ENCODE assay signal across 10 mouse cellular contexts in the genomic region with DNA sequence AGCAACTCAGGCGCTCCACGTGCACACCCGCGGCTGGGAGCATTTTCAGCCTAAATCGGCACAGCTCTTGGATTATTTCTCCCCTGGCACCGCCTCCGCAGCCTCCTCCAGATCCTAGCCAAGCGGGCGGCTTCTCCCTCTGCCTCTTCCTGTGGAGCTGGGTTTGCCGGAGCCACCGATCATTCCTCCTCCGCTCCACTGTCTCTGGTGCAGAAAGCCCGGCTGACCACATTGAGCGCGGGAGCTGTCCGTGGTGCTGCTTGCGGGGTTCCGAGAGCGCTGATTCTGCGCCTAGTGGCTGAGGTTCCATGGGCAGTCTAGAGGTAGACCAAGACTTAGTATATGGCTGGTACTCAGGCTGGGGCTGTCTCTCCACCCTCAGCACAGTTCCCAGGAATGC. TPM values are rescaled to one million over a fixed set of nuclear protein-coding genes. Genes with fewer than 3 reads are reported as not detected.
DNase-seq lines count a peak whose midpoint lies in the region; ATAC-seq and TF ChIP-seq lines count a peak whose summit lies in the region.
"Had no signal": no experiment of that assay in that cellular context is flagged by ENCODE, and none has a peak within 500 bp of the region (broad histone marks: within the 10 kb centered on the region; RNA-seq: fewer than 3 reads in every experiment).

No protein-coding gene starts in this region.

- H3K4me2 ChIP-seq in heart, embryonic 12.5 days = no peak overlapping the region
- H3K4me2 ChIP-seq in intestine, embryonic 15.5 days (replicated peaks) = 0 out of 2 replicates have a peak overlapping the region, but pooled peaks have one; percentile 11
- H3K4me2 ChIP-seq in midbrain, embryonic 13.5 days (replicated peaks) = peak overlapping the region; percentile 39

- H3K4me3 ChIP-seq in heart, adult 2 months = no peak overlapping the region
- no peak overlapping the region for H3K4me3 ChIP-seq in heart, embryonic 12.5 days
- no peak overlapping the region for H3K4me3 ChIP-seq in intestine, embryonic 15.5 days (replicated peaks)
- H3K4me3 ChIP-seq in midbrain, embryonic 13.5 days (replicated peaks) = peak overlapping the region; percentile 17

- TF ChIP-seq POLR2A in heart, adult 2 months (IDR thresholded peaks at IDR 0.05; ENCODE audit: insufficient read depth, low read depth, low read length) = no peak

- intact Hi-C loops in heart, adult 2 months (cut with DNase I) = no loop called here
- intact Hi-C loops in left cerebral cortex, postnatal 25 days (cut with DNase I) = loop anchor here (1.0 kb wide), 1 partner anchor 10 kb away; a partner anchor contains a TSS

- 1% methylated on average over 20 of the region's 20 CpGs for WGBS in heart, adult 2 months
- WGBS in heart, embryonic 12.5 days = under 1% methylated on average over 20 of the region's 20 CpGs
- WGBS in intestine, embryonic 15.5 days = 2% methylated on average over 20 of the region's 20 CpGs
- 3% methylated on average over 20 of the region's 20 CpGs for WGBS in midbrain, embryonic 13.5 days

- no peaks in the 10 kb centered on the region for H3K36me3 ChIP-seq in heart, adult 2 months (ENCODE audit: control insufficient read depth, insufficient read depth, low read length)
- H3K36me3 ChIP-seq in heart, embryonic 12.5 days = no peaks in the 10 kb centered on the region
- no peaks in the 10 kb centered on the region for H3K36me3 ChIP-seq in intestine, embryonic 15.5 days
- peaks cover 25% of the 10 kb centered on the region for H3K36me3 ChIP-seq in midbrain, embryonic 13.5 days

- 0 out of 2 replicates have a peak, but pooled peaks have one; percentile 28 for TF ChIP-seq EP300 in heart, adult 2 months (IDR thresholded peaks at IDR 0.05; ENCODE audit: insufficient read depth, low read depth, low read length)

- H3K27ac ChIP-seq in heart, adult 2 months = no peak overlapping the region
- H3K27ac ChIP-seq in heart, embryonic 12.5 days (ENCODE audit: poor library complexity, severe bottlenecking) = no peak overlapping the region
- no peak overlapping the region for H3K27ac ChIP-seq in intestine, embryonic 15.5 days
- no peak overlapping the region for H3K27ac ChIP-seq in midbrain, embryonic 13.5 days
- H3K27ac ChIP-seq: macrophage had no signal

- peak; percentile 71 to 82 for DNase-seq in heart, adult 2 months
- DNase-seq in cerebellum, adult 9-10 months = peak; percentile 68
- DNase-seq in left cerebral cortex, postnatal 25 days (ENCODE audit: low spot score in 2 of 2) = peak; percentile 86 to 96
- DNase-seq in spleen, postnatal 14 days (ENCODE audit: low spot score in 2 of 2) = peak; percentile 61 to 77

- TF ChIP-seq CTCF in heart, adult 2 months (IDR thresholded peaks at IDR 0.05) = peak; percentile 64

- H3K9ac ChIP-seq in heart, adult 2 months (ENCODE audit: low read depth, low read length) = no peak overlapping the region
- no peak overlapping the region for H3K9ac ChIP-seq in heart, embryonic 12.5 days
- H3K9ac ChIP-seq in intestine, embryonic 15.5 days = no peak overlapping the region
- peak overlapping the region; percentile 65 for H3K9ac ChIP-seq in midbrain, embryonic 13.5 days (replicated peaks)

- H3K9me3 ChIP-seq in heart, embryonic 12.5 days (replicated peaks) = no peaks in the 10 kb centered on the region
- H3K9me3 ChIP-seq in intestine, embryonic 15.5 days = no peaks in the 10 kb centered on the region; the same call in 1 of the 2 replicates
- H3K9me3 ChIP-seq in midbrain, embryonic 13.5 days = no peaks in the 10 kb centered on the region

- H3K27me3 ChIP-seq in heart, adult 2 months (ENCODE audit: control insufficient read depth, insufficient read depth, low read length) = no peaks in the 10 kb centered on the region
- H3K27me3 ChIP-seq in heart, embryonic 12.5 days (replicated peaks) = peaks cover 97% of the 10 kb centered on the region
- peaks cover 54% of the 10 kb centered on the region for H3K27me3 ChIP-seq in intestine, embryonic 15.5 days (replicated peaks)
- H3K27me3 ChIP-seq in midbrain, embryonic 13.5 days = peaks cover 24% of the 10 kb centered on the region

- H3K79me2 ChIP-seq in heart, adult 2 months (replicated peaks; ENCODE audit: control insufficient read depth, insufficient read depth, low read length) = no peaks in the 10 kb centered on the region

- no peak for ATAC-seq in heart, embryonic 12.5 days (ENCODE audit: insufficient number of reproducible peaks, low FRiP score)
- peak; percentile 75 for ATAC-seq in frontal cortex, adult (ENCODE audit: low TSS enrichment)
- ATAC-seq in intestine, embryonic 15.5 days = peak; percentile 36; the same call in 1 of the 2 replicates
- ATAC-seq in midbrain, embryonic 13.5 days = no peak
- ATAC-seq: Patski had no signal

- no peaks in the 10 kb centered on the region; the same call in 1 of the 2 replicates for H3K4me1 ChIP-seq in heart, adult 2 months (ENCODE audit: control insufficient read depth, insufficient read depth, low read length)
- H3K4me1 ChIP-seq in heart, embryonic 12.5 days (replicated peaks) = peaks cover 12% of the 10 kb centered on the region
- peaks cover 16% of the 10 kb centered on the region for H3K4me1 ChIP-seq in intestine, embryonic 15.5 days (replicated peaks)
- H3K4me1 ChIP-seq in midbrain, embryonic 13.5 days (replicated peaks) = peaks cover 46% of the 10 kb centered on the region

RNA-seq across cellular contexts. Expression of a gene that starts 4.6 kb away (rescaled TPM):
- 1 to 10 TPM; 1.1 to 1.4 TPM for total RNA-seq in heart, adult 2 months (2021)
- 2.3 and 3.2 TPM in 2 replicates for polyA plus RNA-seq in heart, adult 2 months (2012; rRNA removed)
- 1.4 and 1.6 TPM in 2 replicates for polyA plus RNA-seq in heart, embryonic 12.5 days (2016; fragmentation: Nextera tagmentation; extraction: Ambion mirVana)
- polyA plus RNA-seq in intestine, embryonic 15.5 days (2015; fragmentation: Nextera tagmentation; extraction: Ambion mirVana) = 3.1 and 4.1 TPM in 2 replicates
- 100 to 1,000 TPM; 648 to 673 TPM for total RNA-seq in left cerebral cortex, postnatal 25 days (2021)
- 32.4 and 35.2 TPM in 2 replicates for polyA plus RNA-seq in midbrain, embryonic 13.5 days (2015; fragmentation: Nextera tagmentation; extraction: Ambion mirVana)

RNA-seq across cellular contexts. Expression of a gene that starts 10.0 kb away (rescaled TPM):
- total RNA-seq in heart, adult 2 months (2021) = 10 to 100 TPM; 11.0 to 11.1 TPM
- polyA plus RNA-seq in heart, adult 2 months (2012; rRNA removed) = 20.4 and 22.9 TPM in 2 replicates
- 15.5 and 17.0 TPM in 2 replicates for polyA plus RNA-seq in heart, embryonic 12.5 days (2016; fragmentation: Nextera tagmentation; extraction: Ambion mirVana)
- polyA plus RNA-seq in intestine, embryonic 15.5 days (2015; fragmentation: Nextera tagmentation; extraction: Ambion mirVana) = 25.4 and 27.7 TPM in 2 replicates
- total RNA-seq in left cerebral cortex, postnatal 25 days (2021) = 10 to 100 TPM; 25.1 to 25.4 TPM
- 31.1 and 31.2 TPM in 2 replicates for polyA plus RNA-seq in midbrain, embryonic 13.5 days (2015; fragmentation: Nextera tagmentation; extraction: Ambion mirVana)

RNA-seq across cellular contexts. Expression of a gene that starts 15.2 kb away (rescaled TPM):
- total RNA-seq in heart, adult 2 months (2021) = 10 to 100 TPM; 32.7 to 36.9 TPM
- polyA plus RNA-seq in heart, adult 2 months (2012; rRNA removed) = 47.2 and 48.9 TPM in 2 replicates
- polyA plus RNA-seq in heart, embryonic 12.5 days (2016; fragmentation: Nextera tagmentation; extraction: Ambion mirVana) = 38.1 and 41.8 TPM in 2 replicates
- polyA plus RNA-seq in intestine, embryonic 15.5 days (2015; fragmentation: Nextera tagmentation; extraction: Ambion mirVana) = 45.1 and 49.4 TPM in 2 replicates
- 10 to 100 TPM; 55.9 to 57.6 TPM for total RNA-seq in left cerebral cortex, postnatal 25 days (2021)
- 72.8 and 74.6 TPM in 2 replicates for polyA plus RNA-seq in midbrain, embryonic 13.5 days (2015; fragmentation: Nextera tagmentation; extraction: Ambion mirVana)

RNA-seq across cellular contexts. Expression of a gene that starts 16.5 kb away (rescaled TPM):
- total RNA-seq in heart, adult 2 months (2021) = 10 to 100 TPM; 49.0 to 54.6 TPM
- polyA plus RNA-seq in heart, adult 2 months (2012; rRNA removed) = 43.3 and 47.9 TPM in 2 replicates
- polyA plus RNA-seq in heart, embryonic 12.5 days (2016; fragmentation: Nextera tagmentation; extraction: Ambion mirVana) = 28.9 and 30.9 TPM in 2 replicates
- 41.9 and 45.6 TPM in 2 replicates for polyA plus RNA-seq in intestine, embryonic 15.5 days (2015; fragmentation: Nextera tagmentation; extraction: Ambion mirVana)
- total RNA-seq in left cerebral cortex, postnatal 25 days (2021) = 10 to 100 TPM; 72.5 to 86.7 TPM
- polyA plus RNA-seq in midbrain, embryonic 13.5 days (2015; fragmentation: Nextera tagmentation; extraction: Ambion mirVana) = 32.1 and 36.6 TPM in 2 replicates

RNA-seq across cellular contexts. Expression of a gene that starts 18.0 kb away (rescaled TPM):
- total RNA-seq in heart, adult 2 months (2021) = not detected
- not detected in 2 replicates for polyA plus RNA-seq in heart, adult 2 months (2012; rRNA removed)
- 0.32 and 0.61 TPM in 2 replicates for polyA plus RNA-seq in heart, embryonic 12.5 days (2016; fragmentation: Nextera tagmentation; extraction: Ambion mirVana)
- not detected in 2 replicates for polyA plus RNA-seq in intestine, embryonic 15.5 days (2015; fragmentation: Nextera tagmentation; extraction: Ambion mirVana)
- total RNA-seq in left cerebral cortex, postnatal 25 days (2021) = 1 to 10 TPM in 1 of 2 experiments, not detected in 1; 1.0 TPM
- not detected in 2 replicates for polyA plus RNA-seq in midbrain, embryonic 13.5 days (2015; fragmentation: Nextera tagmentation; extraction: Ambion mirVana)
- polyA plus RNA-seq: macrophage had no signal

Comparison
In these comparisons a context has a peak if more than half of its experiments do, and no peak if none do; other contexts are left out.
1. ATAC-seq: peak in frontal cortex, adult (single experiment) and intestine, embryonic 15.5 days (single experiment); none in heart, embryonic 12.5 days (single experiment) and midbrain, embryonic 13.5 days (single experiment).
2. Peak in every context shown above with its lines, with median percentiles within 50 percentile points of each other: DNase-seq.